Mouse (Mus musculus): Measurements from ENCODE around the gene Hspb9.

DNA sequence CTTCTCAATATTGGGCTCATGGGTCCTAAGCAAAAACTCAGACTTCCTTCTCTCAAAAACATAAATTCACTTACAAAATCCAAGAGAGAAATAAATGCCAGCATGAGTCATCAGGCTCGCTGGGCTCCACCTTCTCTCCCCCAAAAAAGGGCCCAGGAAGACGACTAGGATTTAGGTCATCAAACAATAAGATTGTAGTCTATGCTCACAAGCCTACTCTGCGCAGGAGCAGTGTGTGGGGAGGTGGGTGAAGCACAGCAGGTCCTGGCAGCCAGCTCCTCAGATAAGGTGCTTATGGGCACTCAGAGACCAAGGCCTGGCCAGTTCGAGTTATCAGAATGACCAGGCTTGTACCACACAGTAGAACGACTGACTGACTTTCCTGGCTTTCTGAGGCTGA, 6.7 kb downstream of the Hspb9 start:
- TF ChIP-seq CTCF (conservative IDR thresholded peaks at IDR 0.05; ENCODE audit: low read length) (no peak), NANOG (IDR thresholded peaks at IDR 0.05; ENCODE audit: borderline replicate concordance, low read length) (no peak), POU5F1 (IDR thresholded peaks at IDR 0.05; ENCODE audit: borderline replicate concordance, low read length) (no peak)
